Mouse (Mus musculus): ENCODE measurements at regions not wholly inside any gene's neighbourhood (a gene's known extent, or its start where the extent isn't known, plus 50 kb on each side); places are given as distances from the start of the nearest gene placed in this dataset.

GRCm38 (mm10) chr9:89858005-89858404 is 51.7 kb upstream of the Rasgrf1 start:
- TF ChIP-seq CTCF (IDR thresholded peaks at IDR 0.05; ENCODE audit: low read depth) (no peak), EP300 (IDR thresholded peaks at IDR 0.05; ENCODE audit: low read depth) (no peak)

Measured in liver, embryonic 14.5 days (tissue).